Mouse (Mus musculus): ENCODE measurements around the gene Pcnx.

Pcnx gene

DNA sequence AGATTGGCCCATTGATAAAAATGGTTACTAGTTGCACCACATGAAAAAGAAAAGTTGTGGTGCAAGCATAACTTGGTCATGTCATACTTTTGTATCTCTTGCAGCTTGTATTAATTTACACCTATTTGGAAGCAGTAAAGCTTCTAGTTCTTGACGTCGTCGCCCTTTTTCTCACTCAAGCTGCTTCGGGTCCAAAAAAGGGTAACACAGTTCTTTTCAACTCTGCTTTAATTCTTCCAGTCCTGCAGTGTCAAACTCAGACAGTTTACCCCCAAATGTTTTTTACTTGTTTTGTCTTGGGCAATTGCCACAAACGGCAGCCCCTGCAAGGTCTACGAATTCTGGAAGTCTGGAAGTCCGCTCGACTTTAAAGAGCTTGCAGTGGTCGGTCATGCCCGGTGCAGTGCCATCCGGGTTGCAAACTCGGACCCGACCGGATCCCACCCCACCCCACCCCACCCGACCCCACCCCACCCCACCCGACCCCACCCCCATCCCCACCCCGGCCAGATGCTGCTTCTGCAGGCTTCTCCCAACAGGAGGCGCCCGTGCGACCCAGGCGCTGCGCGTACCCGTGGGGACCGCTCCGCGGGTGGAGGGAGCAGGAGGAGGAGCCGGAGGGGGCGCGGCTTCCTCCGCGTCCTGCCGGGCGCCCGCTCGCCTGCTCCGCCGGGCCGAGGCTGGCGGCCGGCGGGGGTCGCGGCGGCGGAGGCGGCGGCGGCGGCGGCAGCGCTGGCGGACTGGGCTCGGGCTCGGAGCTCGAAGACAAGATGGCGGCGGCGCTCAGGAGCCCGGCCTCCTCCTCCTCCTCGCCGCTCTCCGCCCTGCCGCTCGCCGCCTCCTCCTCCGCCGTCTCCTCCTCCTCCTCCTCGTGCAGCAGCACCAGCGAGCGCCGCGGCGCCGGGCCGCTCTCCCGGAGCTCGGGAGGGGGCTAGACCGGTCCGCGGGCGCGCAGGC lies at the start of gene Pcnx:
Pcnx (plus strand) TSS at position 673 of the 957 bp plus-strand sequence.
- peak; percentile 62 to 86 for DNase-seq (ENCODE audit: low spot score in 2 of 2)

DNA sequence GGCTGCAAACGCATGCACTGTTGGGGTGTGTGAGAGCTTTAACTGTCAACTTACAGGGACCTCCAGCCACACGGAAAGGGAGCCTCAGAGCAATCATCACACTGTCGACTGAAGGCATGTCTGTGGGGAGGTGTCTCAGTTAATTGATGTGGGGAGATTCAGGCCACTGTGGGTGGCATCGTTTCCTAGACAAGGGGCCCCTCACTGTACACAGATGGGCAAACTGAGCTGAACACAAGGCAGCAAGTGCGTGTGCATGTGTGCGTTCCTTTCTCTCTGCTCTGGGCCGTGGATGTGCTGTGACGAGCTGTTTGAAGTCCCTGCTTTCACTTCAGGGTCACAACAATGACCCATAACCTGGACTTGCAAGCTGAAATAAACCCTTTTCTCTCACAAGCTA lies 49.4 kb upstream of the Pcnx start:
- no peak for DNase-seq (ENCODE audit: low spot score in 2 of 2)

DNA sequence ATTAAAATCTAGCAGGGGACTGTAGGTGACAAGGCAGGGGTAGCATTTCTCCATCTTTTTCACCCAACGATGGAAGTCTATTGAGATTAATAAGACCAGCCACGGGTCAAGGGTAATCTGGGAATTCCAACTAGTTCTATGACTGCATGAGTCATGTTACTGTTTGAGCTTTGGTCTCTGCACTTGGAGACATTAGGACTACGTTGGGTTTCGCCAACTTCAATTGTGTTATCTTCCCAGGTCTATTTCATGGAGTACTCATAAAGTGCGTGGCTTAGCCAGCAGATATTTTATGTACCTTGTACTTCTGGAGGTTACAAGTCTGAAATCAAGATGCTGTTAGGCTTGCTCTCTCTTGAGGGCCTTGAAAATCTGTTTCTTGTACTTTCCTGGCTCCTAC lies 45.1 kb upstream of the Pcnx start:
- DNase-seq (ENCODE audit: low spot score in 2 of 2), result no peak

DNA sequence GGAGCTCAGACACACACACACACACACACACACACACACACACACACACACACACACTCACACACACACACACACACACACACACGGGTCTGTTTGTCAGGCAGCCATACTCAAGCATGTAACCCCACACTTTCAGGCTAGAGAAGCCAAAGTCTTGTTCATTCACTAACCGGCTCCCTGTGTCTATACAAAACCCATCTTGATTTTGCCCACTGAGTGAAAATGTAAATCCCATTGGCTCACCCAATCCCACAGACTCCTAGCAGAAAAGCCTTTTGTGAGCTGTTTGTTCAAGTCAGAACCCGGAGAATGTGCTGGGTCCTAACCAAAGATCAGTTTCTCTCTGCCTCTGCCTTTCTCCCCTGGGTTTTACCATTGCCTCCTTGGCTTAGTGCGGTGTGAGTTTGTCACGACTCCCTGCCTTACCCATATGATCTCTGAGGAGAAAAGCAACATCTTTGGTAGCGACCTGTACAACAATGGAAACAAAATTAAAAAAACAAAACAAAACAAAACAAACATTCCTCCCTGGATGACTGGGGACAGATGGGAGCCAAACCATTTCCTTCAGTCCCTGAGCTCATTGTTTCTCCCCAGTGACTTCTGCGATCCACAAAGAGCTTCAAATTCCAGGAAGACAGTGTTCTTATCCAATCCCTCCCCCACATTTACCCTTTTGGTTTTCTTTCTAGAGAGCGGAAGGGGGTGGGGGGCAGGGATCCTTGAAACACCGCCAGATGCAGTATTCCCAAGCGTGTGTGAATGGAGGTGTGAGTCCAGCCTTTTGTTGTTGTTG lies 43.3 kb upstream of the Pcnx start:
- DNase-seq (ENCODE audit: low spot score in 2 of 2), result no peak

DNA sequence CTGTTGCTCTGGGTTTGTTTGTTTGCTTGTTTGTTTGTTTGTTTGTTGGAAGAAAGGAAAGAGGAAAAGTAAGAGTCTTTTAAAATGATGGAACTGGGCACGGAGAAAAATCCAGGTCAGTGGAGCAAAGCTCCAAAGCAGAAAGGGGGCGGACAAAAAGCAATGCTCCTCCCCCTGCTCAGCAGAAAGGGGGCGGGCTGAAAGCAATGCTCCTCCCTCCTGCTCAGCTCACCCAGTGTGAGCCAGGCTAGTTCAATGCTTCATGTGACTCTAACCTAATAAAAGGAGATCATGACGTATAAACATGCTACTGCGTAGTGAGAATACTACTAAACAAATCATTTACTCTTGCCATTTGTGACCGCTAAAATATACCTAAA lies 42.7 kb upstream of the Pcnx start:
- no peak for DNase-seq (ENCODE audit: low spot score in 2 of 2)

DNA sequence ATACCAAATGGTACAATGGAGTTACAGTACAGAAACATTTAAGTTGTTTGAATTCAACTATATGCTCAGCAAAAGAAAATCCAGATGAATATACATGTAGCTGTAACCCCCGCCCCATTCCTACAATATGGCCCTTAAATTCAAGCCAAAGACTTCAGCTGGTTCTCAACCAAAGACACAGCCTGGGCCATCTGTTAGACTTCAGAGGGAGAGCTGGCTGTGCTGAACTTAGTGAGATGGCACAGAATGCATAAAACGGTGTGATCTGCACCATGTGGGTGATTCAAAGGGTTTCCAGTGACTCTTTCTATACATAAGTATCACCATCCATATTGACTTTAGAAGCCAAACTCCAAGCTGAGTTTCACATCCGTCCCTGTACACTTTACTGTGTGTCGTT lies 39.1 kb upstream of the Pcnx start:
- no peak for DNase-seq (ENCODE audit: low spot score in 2 of 2)

DNA sequence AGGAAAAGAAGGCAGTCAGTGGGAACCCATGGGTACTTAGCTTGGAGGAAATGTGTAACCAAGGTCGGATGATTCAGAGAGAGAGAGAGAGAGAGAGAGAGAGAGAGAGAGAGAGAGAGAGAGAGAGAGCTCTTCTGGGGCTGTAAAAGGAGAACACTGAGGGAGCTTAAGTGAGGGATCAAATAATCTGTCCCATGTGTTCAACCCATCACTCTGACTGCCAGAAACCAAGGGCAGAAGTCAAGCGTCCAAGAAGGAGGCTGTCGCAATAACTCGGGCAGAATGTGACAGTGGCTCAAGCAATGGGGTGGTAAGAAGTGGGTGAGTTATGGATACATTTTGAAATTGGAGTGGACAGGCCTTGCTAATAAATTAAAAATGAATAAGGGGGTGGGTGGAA lies 37.6 kb upstream of the Pcnx start:
- no peak for DNase-seq (ENCODE audit: low spot score in 2 of 2)

DNA sequence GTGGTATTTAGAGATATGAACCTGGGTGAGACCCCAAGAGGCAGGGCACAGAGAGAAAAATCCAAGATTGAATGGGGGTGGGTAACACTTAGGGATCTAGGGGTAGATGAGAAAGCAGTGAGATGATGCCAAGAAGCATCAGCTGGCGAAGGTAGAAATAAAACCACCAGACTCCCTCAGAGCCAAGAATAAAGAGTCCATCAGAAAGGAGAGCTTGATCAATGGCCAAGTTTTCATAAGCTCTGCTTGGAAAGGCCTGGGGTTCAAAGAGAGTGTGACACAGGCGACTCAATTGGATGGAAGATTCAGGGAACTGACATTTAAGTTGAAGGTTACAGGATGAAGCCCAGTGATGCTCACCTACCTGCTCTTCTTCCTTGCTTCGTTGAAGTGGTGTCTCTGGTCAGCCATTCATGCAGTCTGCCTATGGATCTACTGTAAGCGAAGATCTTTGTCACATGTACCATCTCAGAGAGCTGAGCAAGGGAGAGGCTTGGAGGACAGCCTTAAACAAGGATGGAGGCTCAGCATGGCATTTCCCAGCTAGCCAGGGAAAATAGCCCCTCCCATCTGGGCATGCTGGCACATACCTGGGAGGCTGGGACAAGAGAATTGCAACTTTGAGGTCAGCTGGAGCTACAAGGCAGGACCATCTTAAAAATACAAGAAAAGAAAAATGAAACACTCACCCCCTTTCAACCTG lies 36.9 kb upstream of the Pcnx start:
- no peak for DNase-seq (ENCODE audit: low spot score in 2 of 2)

DNA sequence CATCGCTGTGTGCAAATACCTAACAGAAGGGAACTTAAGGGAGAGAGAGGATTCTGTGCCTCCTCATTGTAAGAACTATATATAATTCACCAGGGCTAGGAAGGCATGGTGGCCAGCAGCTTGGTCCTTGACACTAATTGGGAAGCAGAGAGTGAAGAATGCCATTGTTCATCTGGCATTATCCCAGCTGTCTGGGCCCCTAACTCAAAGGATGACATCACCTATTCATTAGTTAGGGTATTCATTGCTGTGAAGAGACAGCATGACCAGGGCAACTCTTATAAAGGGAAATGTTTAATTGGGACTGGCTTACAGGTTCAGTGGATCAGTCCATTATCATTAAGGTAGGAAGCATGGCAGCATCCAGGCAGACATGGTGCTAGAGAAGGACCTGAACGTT lies 31.5 kb upstream of the Pcnx start:
- no peak for DNase-seq (ENCODE audit: low spot score in 2 of 2)

DNA sequence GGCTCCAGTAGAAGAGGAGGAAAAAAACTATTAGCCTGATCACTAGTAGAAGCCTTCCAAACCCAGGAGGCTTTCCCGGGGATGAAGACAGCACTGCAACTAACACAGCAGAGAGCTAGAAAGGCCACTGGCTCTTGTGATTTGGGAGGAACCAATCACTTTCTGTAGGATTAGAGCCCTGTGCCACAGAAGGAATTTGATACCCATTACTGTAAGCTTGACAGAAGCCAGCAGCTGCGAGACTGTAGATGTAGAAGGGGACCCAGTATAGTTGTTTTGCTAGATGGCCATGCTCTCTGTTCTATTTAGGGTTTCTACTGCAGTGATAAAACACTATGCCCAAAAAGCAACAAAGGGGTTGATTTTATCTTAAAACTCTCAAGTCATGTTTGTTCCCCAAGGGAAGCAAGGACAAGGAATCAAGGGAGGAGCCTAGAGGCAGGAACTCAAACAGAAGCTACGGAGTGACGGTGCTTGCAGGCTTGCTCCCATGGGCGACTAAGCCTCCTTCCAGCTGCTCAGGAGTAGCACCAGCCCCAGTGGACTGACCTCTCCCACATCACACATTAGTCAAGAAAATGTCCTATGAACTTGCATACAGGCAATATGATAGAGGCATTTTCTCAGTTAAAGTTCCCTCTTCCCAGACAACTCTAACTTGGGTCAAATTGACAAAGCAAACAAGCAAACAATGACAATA lies 27.6 kb upstream of the Pcnx start:
- DNase-seq (ENCODE audit: low spot score in 2 of 2), result no peak

DNA sequence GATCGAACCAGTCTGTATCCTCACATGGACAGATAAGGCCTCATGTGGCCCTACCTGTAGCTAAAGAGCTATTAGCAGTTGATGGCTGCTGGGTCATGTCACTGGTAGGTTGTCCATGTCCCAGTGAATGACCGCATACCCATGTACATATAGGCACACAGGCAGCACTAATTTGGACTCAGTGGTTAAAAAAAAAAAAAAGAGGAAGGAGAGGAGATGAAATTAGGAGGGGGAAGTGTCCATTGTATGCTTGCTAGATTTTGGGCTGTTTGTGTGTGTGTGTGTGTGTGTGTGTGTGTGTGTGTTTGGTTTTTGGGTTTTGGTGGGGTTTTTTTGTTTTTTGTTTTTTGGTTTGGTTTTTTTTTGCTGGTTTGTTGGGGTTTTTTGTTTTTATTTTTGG lies 26.7 kb upstream of the Pcnx start:
- no peak for DNase-seq (ENCODE audit: low spot score in 2 of 2)

DNA sequence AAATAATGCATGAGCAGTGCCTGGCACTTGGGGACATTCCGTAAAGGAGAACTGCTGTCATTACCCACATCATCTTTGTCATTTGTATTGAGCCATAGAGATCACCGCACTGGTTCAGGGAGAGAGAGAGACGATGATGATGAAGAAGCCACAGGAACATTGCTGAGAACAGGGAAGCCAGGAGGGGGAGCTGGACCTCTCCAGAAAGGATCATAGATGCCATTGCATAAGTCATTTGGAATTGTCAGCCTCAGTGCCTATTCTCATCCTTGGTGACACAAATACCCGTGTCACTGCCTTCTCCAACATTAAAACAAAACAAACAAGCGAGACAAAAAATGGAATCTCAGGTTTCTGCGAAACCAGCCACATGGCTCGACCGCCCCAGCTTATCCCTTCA lies 23.7 kb upstream of the Pcnx start:
- DNase-seq (ENCODE audit: low spot score in 2 of 2), result no peak

DNA sequence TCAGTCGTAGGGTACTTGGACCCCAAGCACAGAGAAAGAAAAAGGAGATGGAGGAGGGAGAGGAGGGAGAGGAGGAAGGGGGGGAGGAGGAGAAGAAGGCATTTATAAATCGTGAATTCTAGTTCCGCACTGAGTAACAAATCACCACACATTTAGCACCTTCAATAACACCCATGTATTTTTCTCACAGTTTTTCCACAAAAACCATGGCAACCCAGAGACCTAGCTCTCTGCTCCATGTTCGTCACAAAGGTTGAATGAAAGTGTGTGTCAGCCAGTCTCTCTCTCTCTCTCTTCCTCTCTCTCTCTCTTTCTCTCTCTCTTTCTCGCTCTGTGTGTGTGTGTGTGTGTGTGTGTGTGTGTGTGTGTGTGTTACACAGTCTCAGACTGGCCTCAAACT lies 22.4 kb upstream of the Pcnx start:
- DNase-seq (ENCODE audit: low spot score in 2 of 2), result no peak

DNA sequence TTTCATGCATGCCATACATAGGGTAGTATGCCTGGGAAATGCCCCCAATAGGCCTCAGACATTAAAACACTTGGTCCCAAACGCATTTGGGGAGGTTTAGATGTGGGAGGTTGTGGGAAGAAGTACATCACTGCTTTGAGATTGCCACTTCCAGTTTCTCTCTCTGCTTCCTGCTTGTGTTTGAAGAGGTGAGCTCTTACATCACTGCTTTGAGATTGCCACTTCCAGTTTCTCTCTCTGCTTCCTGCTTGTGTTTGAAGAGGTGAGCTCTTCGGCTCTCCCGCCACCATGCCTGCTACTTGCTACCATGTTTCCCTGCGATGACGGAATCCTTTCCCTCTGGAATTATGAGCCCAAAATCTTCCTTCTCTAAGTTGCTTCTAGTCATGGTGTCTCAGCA lies 20.2 kb upstream of the Pcnx start:
- DNase-seq (ENCODE audit: low spot score in 2 of 2), result no peak

DNA sequence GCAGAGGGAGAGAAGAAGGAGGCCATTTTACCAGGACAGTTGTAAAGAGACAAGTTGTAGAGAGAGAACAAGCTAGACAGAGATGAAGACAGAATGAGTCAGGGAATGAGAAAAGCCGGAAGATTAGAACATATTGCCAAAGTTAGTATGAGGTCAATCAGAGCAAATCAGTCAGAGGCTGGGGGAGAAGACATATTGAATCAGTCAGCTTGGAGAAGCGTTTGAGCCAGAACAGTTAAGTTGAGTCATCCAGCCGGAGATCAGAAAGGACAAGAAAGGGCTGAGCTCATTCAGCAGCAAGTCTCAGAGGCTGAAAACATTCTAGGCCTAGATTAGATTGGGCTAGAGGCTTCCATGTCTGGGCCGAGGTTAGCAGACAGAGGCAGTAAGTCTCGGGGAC lies 18.8 kb upstream of the Pcnx start:
- DNase-seq (ENCODE audit: low spot score in 2 of 2), result no peak

DNA sequence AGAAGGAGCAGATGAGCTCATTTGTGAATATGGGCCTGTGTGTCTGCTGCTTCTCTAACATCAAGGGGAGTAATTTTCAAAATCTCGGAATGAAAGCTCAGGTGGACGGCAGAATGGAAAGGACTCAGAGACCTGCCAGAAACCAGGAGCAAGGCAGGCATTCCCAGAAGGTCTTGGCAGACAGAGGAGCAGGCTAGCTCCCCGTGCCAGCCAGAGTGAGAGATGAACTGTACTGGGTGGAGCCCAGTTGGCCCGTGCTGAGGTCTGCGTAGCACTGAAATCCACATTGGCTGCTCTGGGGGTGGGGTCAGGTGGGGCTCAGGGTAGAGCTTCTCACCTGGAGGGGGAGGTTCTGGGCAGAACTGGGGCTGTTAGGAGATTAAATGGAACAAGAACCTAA lies 16.3 kb upstream of the Pcnx start:
- DNase-seq (ENCODE audit: low spot score in 2 of 2), result no peak

DNA sequence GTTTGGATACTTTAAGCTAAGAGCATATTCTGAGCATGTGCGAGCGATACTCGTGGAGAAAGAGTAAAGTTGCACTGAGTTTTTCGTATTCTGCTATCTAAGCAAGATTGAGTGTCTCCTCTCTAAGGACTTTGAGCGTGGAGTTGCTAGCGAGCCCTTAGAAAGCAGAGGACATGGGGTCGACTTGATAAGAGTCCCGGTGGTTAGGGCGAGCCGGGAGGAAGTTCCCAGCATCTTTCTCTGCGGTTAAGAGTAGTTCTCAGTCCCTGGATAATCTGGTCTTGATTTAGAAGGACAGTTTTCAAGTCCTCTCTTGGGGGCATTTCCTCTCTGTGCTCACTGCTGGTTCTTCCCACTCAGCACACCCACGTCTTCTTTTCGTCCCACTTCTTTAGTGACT lies 15.3 kb upstream of the Pcnx start:
- DNase-seq (ENCODE audit: low spot score in 2 of 2), result no peak

DNA sequence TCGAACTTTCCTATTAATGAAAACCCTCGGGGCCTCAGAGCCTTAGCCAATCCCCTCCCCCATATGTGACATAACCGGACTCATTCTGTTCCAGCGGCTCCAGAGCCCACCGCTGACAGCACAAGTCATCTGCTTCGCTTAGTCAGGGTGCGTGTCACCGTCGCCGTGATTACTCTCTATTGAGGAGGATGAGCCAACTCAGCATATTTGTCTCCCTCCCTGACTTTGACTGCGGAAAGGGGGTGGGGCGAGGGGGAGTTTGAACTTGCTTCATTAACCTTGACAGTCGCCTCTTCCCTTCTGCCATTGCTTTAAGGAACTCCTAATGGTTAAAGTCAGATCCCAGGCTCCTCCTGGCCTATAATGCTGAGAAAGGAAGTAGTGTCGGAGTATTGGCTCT lies 14.8 kb upstream of the Pcnx start:
- no peak for DNase-seq (ENCODE audit: low spot score in 2 of 2)

DNA sequence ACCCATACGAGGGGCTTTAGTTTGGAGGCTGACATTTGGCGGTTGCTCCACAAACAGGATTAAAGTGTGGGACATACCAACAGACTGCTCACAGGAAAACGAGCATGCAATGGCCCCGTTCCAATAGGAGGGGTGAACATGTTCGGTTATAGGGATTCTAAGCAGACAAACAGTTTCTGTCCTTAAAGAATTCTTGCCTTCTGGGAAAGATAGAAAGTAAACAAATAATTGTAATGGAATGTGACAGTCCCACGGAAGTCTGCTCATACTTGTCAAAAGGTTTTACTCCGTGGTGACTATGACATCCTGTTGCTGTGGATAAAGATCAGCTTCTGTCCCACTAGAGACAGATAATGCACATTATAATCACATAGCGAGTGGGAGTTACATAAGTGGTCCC lies 10.2 kb upstream of the Pcnx start:
- no peak for DNase-seq (ENCODE audit: low spot score in 2 of 2)

DNA sequence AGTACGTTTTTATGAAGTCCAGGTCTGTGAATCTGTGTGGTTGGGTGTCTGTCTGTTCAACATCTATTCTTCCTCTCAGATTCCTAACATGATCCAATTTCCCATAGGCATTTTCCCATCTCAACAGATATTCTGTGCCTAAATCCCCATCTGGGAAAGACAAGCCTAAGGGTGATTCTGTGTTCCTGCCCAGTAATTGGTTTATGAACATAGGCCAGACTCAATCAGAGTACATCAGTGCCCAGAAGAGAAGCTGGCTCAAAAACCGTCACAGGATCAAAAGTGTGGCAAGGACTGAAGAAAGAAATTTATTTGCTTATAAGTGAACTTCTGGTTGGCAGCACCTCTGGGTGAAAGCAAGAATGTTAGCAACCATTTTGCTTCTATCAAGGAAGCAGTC lies 7.3 kb upstream of the Pcnx start:
- no peak for DNase-seq (ENCODE audit: low spot score in 2 of 2)

DNA sequence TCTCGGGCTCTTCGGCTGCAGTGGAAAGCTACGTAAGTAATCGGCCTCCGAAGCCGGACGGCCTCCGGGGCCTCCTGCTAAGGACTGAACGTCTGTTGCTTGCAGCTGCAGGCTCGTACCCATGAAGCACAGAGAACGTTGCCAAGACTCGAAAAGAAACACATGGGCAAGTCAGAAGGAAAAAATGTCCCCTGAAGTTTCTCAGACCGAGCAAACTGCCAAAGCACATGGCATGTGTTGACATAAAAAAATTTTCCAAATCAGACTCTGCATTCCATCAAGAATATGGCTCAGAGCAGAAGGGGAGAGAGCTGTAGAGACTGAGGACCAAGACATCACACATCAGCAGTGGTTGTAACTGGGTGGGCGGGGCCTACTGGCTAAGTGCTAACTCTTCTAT lies 6.8 kb upstream of the Pcnx start:
- DNase-seq (ENCODE audit: low spot score in 2 of 2), result no peak

DNA sequence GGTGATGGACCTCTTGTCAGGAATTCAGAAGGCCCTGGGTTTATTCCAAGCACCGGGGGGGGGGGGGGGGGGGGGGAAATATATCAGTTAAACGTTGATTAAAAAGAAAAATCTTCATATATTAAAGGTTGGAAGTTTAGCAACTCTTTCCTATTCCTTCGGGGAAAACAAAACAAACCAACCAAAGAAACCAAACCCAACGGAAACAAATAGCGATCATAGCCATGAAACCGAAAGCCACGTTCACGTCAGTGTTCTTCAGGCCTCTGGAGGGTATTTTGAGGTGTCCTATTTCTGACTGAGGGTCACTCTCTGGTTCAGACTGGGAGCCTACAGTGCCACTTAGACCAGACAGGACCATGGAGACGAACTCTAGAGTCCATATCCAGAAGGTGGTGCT lies 6.3 kb upstream of the Pcnx start:
- no peak for DNase-seq (ENCODE audit: low spot score in 2 of 2)

Data from spleen, postnatal 10 days (tissue).